Mouse (Mus musculus) liver, adult (tissue): ENCODE results near the gene Ptbp1.

Source experiments
- GATA4 ChIP-seq: IDR thresholded peaks from 2 replicates; pipeline ENCODE4 v1.6.1; 2014; ENCODE audit warnings: mild to moderate bottlenecking, low read length; ENCODE audit not compliant: insufficient replicate concordance

Ptbp1 gene

GRCm38 (mm10) chr10:79883297-79884084, 29.3 kb downstream of the Ptbp1 start:
- TF ChIP-seq GATA4: no peak

- TF ChIP-seq GATA4: no peak
These were observed 30.2 kb downstream of the Ptbp1 start for GRCm38 (mm10) chr10:79884446-79884845.

GRCm38 (mm10) chr10:79886054-79886453, 31.8 kb downstream of the Ptbp1 start, which contains the start of gene Elane:
TSS of gene Elane (plus strand) at chr10:79886247.
- no peak for TF ChIP-seq GATA4

GRCm38 (mm10) chr10:79886611-79887010, 32.4 kb downstream of the Ptbp1 start:
- no peak for TF ChIP-seq GATA4

- no peak for TF ChIP-seq GATA4
These were observed 35.2 kb downstream of the Ptbp1 start for GRCm38 (mm10) chr10:79889386-79889785.

- TF ChIP-seq GATA4: no peak
These were observed 36.4 kb downstream of the Ptbp1 start, which contains the start of gene Cfd for GRCm38 (mm10) chr10:79890670-79891069. TSS of gene Cfd (plus strand) at chr10:79890853.

GRCm38 (mm10) chr10:79896306-79896705, 42.1 kb downstream of the Ptbp1 start:
- no peak for TF ChIP-seq GATA4

- no peak for TF ChIP-seq GATA4
These were observed 42.6 kb downstream of the Ptbp1 start for GRCm38 (mm10) chr10:79896814-79897213.

- no peak for TF ChIP-seq GATA4
These were observed 43.4 kb downstream of the Ptbp1 start for GRCm38 (mm10) chr10:79897316-79898245.

GRCm38 (mm10) chr10:79900951-79901410, 46.8 kb downstream of the Ptbp1 start:
- no peak for TF ChIP-seq GATA4

GRCm38 (mm10) chr10:79906712-79907111, 52.5 kb downstream of the Ptbp1 start:
- TF ChIP-seq GATA4: no peak

- TF ChIP-seq GATA4: no peak
These were observed 53.2 kb downstream of the Ptbp1 start for GRCm38 (mm10) chr10:79907415-79907814.

- TF ChIP-seq GATA4: peak; percentile 9; the same call in 1 of the 2 replicates
These were observed 54.2 kb downstream of the Ptbp1 start, which contains the start of gene Med16 for GRCm38 (mm10) chr10:79908167-79909091. TSS of gene Med16 (minus strand) at chr10:79908923.
